Mouse (Mus musculus) layer of hippocampus, adult 11-12 months (tissue): ENCODE data around the gene H2-Ob.

ENCODE experiments used
- DNase-seq: peaks from one replicate; pipeline ENCODE4 v3.0.0; 2022; ENCODE audit warnings: low spot score

The H2-Ob gene

DNA sequence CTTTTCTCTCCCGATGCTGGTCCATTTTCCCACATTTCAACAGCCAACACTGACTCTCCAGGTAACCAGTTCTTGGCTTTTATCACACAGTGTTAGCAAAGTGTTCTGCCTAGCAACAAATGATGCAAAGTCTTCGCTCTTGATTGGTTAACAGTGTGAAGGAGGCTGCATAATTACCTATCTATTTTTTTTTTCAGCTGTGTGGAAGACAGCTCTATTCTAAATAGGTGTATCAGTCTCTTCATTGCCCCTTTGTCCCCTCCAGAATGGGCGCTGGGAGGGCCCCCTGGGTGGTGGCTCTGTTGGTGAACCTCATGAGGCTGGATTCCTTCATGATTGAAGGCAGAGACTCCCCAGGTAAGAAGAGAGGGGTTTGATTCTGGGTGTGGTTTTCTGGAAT lies at the start of gene H2-Ob:
H2-Ob (plus strand) TSS at position 198 of the 400 bp plus-strand sequence.
- DNase-seq, result peak; percentile 70

DNA sequence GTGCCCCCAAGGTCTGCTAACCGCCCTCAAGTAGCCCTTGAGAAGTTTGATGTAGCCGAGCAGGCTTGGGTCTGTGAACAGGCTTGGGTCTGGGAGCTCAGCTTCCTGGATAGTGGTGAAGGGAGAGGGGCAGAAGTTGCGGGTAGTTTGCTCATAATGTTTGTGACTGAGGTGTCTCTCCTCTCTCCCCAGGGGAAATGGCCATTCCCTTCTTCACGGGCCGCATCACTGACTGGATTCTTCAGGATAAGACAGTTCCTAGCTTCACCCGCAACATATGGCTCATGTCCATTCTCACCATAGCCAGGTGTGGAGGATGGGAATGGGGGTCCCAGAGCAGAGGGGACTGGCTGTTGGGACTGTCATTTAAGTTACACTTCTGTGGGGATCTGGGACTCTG lies 49.7 kb upstream of the H2-Ob start:
- no peak for DNase-seq

DNA sequence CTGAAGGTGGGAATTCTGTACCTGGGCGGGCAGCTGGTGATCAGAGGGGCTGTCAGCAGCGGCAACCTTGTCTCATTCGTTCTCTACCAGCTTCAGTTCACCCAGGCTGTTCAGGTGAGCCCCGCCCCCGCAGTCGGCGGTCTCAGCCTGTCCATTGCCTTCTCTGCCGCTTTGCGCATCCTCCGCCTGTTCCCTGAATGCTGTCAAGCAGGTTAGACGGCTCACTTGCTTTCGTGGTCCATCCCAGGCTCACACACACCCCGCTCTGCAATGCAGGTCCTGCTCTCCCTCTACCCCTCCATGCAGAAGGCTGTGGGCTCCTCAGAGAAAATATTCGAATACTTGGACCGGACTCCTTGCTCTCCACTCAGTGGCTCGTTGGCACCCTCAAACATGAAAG lies 45.9 kb upstream of the H2-Ob start:
- no peak for DNase-seq

DNA sequence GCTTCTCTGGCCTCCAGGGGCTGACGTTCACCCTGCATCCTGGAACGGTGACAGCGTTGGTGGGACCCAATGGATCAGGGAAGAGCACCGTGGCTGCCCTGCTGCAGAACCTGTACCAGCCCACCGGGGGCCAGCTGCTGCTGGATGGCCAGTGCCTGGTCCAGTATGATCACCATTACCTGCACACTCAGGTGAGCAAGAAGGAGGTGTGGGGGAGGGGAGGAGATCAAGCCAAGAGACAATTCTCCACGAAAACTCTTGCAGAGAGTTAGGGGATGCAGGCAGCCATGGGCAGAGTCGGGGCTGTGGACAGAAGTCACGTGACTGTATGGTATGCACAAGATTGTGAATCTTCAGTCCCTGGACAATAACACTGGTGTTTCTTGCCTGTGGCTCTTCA lies 45.2 kb upstream of the H2-Ob start:
- no peak for DNase-seq

DNA sequence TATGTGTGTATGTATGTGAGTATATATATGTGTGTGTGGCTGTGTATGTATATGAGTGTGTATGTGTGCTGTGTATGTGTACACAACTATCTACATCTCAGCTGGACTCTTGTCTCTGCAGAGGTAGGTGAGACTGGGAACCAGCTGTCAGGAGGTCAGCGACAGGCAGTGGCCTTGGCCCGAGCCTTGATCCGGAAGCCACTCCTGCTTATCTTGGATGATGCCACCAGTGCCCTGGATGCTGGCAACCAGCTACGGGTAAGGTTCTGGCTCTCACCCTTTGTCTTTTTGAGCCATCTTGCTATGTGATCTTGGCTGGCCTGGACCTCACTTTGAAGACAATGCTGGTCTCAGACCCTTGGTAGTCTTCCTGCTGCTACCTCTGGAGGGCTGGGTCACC lies 44.0 kb upstream of the H2-Ob start:
- no peak for DNase-seq

DNA sequence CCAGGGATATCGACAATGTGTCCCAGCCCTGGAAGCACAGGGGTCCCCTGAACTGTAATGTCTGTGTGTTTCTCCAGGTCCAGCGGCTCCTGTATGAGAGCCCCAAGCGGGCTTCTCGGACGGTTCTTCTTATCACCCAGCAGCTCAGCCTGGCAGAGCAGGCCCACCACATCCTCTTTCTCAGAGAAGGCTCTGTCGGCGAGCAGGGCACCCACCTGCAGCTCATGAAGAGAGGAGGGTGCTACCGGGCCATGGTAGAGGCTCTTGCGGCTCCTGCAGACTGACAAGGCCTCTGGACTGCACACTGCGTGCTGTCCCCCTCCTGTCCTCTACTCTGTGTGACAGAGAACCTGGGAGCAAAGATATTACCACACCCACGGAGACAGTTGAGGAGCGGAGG lies 42.2 kb upstream of the H2-Ob start:
- no peak for DNase-seq

DNA sequence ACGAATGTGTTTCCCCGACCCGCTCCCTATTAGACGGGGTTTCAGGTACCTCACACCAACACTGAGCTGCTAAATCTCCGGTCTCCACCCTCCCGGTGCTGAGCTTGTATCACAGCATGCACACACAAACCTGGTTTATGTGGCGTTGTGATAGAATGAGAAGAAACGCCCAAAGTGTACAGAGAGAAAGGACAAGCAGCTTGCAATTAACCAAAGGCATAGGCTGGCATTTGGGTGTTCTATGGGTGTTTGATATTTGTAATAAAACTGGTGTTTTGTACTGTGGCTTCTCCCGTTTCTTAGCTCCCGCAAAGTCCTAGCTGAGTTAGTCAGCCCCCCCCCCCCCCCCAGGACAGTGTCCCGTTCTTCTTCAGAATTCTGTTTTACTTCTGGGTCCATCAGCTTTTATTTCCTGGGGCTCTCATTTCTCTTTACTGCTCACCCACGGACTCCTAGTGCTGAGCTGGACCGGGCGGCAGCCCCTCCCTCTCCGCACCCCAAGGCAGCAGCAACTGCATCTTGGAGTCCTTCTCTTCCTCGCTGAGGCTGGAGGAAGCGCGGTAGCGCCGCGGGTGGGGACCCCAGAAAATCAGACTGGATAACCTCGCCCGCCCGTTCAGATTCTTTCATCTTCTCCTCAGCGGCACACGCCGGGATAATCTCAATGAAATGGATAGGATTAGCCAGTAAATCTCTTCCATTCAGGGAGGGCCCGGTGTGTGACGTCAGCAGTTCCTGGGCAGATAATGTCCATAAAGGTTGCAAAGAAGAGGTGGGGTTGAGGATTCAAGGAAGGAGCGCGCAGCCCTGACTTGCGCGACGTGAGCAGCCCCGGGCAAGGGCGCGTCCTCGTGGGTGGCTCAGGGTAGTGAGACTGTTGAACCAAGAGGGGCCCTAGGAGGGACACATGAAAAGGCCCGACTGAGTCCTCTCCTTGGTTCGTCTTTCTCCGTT lies 41.5 kb upstream of the H2-Ob start, which contains the start of gene Psmb8:
Psmb8 (plus strand) TSS at position 781 of the 954 bp plus-strand sequence.
- DNase-seq, result peak; percentile 90

DNA sequence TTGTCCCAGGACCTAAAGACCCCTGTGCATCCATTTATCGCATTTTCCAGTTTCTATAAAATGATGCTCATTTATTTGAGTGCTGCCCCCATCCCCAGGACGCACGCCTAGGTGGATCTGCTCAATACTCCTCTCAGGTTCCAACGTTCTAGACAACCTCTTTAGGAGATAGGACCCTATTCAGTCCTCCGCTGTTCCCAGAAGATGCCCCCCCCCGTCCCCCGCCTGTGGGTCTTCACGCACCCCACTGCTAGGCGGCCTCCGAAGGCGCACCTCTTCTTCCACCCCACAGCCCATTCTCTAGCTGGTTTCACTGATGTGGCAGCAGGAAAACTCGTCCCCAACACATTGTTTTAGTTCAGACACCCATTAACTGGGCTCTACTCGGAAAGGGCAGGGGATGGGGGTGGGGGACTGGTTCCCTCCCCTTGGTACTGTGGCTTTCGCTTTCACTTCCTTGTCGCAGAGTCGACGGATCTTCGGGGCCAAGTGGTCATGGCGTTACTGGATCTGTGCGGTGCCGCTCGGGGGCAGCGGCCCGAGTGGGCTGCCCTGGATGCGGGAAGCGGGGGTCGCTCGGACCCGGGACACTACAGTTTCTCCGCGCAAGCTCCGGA lies 40.7 kb upstream of the H2-Ob start:
- DNase-seq, result no peak

DNA sequence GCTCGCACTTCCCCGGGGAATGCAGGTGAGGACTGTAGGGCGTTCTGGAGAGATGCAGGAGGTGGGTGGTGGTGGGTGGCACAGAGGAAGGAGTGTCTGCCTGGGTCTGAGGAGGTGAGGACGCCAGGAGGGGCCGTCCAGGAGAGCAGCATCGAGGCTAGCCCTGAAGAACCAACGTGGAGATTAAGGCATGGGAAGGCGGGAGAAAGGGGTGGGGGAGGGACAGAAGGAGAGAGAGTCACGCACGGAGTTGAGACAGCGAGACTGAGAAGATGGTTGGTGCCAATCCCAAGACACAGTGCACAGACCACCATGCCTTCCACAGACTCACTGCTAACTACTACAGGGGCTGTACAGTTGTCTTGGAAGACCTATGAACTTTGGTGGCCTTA lies 40.2 kb upstream of the H2-Ob start:
- DNase-seq, result no peak

DNA sequence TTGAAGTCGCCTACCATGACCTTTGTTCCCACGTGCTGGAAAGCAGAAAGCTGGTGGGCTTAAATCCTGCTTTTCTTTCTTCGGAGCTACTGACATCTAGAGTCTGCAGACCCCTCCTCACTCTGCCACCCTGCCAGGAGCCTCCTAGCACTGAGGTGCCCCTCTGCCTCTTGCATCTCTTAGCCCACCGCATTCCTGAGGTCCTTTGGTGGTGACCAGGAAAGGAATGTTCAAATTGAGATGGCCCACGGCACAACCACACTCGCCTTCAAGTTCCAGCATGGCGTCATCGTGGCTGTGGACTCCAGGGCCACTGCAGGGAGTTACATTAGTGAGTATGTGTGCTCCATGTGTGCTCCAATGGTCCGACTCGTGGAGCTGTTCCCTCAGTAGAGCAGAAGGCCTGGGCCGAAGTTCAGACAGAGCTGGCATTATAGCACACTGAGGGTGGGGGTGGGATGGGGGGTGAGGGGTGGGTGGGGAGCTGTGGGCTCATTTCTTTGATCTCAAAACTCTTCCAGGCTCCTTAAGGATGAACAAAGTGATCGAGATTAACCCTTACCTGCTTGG lies 39.6 kb upstream of the H2-Ob start:
- DNase-seq, result no peak

DNA sequence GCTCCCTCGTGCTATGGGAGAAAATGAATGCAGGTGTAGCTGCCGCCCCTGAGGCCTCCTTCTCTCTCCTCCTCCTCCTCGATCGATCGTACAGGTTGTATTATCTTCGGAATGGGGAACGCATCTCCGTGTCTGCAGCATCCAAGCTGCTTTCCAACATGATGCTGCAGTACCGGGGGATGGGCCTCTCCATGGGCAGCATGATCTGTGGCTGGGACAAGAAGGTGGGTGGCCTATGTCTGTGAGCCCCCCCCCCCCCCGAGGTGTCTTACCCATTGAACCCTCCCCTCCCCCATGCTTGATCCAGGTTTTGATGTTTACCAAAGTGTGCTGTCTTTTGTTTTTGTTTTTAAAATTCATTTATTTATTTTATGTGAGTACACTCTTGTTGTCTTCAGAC lies 38.7 kb upstream of the H2-Ob start:
- no peak for DNase-seq

DNA sequence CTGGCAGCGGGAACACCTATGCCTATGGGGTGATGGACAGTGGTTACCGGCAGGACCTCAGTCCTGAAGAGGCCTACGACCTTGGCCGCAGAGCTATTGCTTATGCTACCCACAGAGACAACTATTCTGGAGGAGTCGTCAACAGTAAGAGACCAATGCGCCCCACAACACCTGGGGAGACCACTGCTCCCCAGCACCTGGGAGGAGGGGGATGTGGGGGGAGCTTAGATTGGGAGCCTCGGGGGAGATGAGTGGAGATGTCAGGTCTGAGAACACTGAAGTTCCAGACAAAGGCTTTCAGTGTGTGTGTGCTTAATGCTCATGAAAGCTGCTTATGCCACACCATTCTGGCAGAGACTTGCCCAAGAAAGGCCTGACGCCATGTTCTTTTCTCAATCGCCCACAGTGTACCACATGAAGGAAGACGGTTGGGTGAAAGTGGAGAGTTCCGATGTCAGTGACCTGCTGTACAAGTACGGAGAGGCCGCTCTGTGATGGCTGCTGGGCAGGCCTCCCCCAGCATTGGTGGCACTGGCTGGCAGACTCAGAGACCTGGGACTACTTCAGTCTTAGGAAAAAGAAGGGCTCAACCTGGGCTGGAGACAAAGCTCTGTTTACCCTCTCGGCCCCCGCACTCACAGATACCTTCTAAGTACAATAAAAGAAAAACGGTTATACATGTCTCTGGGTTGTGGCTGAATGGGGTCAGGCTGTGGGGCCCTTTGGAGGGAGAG lies 37.8 kb upstream of the H2-Ob start:
- DNase-seq, result no peak

DNA sequence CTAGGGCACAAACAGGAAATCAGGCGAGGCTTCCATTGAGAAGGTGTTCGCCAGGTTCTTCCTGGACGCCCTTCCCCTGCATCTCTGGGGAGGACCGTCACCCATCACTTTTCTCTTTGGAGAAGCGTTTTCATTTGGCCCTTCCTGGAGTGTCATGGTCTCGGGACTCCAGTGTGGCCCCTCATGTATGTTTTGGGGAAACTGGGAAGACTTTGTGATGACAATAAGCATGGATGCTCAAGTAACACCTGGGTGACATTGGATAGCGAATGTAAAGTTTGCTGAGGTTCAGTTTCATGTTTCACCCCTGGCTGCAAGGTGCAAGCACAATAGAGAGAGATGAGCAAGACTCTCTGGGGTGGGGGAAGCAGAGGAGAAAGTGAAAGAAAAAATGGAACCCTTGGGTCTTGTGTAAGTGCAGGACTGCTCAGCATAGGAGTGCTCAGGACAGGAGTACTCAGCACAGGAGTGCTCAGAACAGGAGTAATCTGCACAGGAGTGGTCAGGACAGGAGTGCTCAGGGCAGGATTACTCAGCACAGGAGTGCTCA lies 37.1 kb upstream of the H2-Ob start:
- no peak for DNase-seq

DNA sequence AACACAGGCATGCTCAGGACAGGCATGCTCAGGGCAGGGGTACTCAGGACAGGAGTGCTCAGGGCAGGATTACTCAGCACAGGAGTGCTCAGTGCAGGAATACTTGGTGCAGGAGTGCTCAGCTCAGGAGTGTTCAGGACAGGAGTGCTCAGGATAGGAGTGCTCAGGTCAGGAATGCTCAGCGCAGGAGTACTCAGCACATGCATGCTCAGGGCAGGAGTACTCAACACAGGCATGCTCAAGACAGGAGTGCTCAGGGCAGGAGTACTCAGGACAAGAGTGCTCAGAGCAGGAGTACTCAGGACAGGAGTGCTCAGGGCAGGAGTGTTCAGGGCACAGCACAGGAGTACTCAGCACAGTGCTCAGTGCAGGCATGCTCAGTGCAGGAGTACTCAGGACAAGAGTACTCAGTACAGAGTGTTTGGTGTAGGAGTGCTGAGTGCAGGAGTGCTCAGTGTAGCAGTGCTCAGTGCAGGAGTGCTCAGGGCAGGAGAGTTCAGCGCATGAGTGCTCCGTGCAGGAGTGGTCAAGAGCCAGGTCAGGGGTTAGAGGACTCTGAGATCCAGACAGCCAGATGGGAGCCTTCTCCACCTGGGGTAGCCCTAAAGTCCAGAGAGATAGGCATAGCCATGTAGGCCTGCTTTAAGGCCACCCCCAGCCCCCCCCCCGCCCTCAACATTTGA lies 35.8 kb upstream of the H2-Ob start:
- no peak for DNase-seq

DNA sequence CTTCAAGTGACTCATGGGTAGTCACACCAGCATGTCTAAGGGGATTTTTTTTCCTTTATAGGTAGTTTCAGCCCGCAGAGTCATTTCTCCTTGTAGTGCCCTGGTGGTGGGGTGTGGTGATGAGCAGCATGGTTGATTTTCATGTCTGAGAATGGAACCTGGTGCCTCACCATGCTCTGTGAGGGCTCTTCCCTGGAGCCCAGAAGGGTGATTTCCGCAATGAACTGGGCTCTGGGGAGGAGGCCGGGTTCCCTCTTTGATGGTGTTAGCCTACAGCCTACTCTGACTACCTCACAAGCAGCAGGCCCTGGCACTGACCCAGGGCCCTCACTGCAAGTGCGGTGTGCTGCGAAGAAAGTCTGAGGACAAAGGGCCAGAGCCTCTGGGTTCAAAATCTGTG lies 35.3 kb upstream of the H2-Ob start, which contains the start of gene Tap2:
Tap2 (plus strand) TSS at position 84 of the 400 bp plus-strand sequence.
- no peak for DNase-seq

DNA sequence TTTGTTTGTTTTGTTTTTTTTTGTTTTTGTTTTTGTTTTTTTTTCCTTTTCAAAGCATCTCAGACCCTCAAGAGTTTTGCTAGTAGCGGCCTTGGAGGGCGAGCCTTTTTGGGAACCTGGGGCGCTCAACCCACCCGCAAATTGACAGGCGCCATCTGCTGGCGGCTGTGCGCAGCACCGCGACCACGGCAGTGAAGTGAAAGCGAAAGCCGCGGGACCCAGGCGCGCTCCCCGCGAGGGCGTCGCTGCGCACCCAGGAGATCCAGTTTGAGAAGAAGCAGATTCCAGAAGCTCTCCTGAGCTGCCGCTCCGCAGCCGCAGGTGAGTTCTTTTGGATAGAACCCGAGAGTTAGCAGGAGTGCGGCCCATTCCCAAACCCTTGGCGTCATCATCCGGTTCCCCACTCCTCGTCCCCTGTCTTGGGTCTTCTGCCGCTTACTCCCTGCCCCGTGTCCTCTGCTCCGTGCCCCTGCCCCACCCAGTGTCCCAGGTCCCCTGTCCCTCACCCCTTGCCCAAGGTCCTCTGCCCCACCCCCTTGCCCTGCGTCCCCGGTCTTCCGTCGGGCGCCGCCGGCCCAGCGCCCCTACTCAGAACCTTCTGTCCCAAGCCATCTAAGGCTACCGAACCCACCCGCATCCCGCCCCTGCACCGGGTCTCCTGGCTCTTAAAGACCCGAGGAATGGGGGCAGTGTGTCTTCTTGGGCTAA lies 34.2 kb upstream of the H2-Ob start:
- peak; percentile 89 for DNase-seq

DNA sequence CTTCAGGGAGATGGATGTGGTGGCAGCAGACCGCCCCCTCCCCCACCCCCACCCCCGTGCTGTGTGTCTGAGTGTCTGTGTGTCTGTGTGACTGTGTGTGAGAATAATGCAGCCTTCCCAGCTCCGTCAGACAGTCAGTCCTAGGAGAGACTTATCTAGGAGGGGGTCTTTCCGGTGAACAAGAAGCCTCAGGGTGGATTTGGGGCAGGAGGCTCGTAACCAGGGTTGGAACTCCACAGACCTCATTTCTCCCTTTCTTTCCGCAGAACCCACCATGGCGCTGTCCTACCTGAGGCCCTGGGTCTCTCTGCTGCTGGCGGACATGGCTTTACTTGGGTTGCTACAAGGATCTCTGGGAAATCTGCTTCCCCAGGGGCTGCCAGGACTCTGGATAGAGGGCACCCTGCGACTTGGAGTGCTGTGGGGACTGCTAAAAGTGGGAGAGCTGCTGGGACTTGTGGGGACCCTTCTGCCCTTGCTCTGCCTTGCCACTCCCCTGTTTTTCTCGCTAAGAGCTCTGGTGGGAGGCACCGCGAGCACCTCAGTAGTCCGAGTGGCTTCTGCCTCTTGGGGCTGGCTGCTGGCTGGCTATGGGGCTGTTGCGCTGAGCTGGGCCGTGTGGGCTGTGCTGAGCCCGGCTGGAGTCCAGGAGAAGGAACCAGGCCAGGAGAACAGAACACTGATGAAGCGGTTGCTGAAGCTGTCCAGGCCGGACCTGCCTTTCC lies 33.5 kb upstream of the H2-Ob start:
- no peak for DNase-seq

DNA sequence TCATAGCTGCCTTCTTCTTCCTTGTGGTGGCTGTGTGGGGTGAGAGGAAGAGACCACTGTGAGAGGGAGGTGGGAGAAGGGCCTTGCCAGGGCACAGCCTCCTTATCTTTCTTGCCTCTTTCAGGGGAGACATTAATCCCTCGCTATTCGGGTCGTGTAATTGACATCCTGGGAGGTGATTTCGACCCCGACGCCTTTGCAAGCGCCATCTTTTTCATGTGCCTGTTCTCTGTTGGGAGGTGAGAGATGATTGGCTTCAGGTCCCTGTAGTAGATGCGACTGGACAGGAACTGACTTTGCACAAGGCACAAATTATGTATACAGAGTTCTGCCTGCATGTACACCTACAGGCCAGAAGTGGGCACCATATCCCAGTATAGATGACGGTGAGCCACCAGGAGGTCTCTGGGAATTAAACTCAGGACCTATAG lies 32.9 kb upstream of the H2-Ob start:
- no peak for DNase-seq

DNA sequence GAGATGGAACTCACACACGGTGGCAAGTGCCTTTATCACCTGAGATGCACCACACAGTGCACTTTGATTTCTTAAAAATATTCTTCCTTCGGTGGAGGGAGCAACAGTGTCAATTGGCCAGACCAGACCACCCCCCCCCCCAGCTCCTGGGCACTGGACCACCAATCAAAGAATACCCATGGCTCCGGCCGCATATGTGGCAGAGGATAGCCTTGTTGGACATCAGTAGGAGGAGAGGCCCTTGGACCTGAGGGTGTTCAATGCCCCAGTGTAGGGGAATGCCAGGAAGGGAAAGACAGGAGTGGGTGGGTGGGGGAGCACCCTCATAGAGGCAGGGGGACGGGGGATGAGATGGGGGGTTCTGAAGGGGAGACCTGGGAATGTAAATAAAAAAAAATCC lies 32.0 kb upstream of the H2-Ob start:
- DNase-seq, result no peak

DNA sequence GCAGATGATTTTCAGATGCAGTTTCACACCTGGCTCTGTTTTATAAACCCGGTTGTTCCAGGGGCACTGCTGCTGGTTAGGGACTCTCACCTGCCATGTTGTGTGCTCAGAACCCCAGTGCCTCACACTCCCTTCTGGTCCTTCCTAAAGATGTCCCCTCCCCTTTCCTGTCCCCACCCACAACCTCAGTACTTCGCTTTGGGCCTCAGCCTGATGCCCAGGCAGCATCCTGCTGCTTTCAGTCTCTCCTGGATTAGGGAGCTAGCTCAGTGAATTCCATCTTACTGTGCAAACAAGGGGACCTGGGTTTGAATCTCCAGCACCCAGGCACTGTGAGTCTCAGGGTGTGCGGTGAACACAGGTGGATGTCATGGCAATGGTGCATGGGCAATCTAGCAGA lies 31.2 kb upstream of the H2-Ob start:
- DNase-seq, result no peak
